Mouse (Mus musculus) erythroblast, embryonic 14.5 days (primary cell): Measurements from ENCODE around the gene Dph1.

Experiments used
- GATA1 ChIP-seq: IDR thresholded peaks from 2 replicates; pipeline ENCODE4 v1.6.1; 2012; ENCODE audit warnings: low read length, inconsistent platforms, mixed read lengths
- TAL1 ChIP-seq: IDR thresholded peaks from 3 replicates; pipeline ENCODE4 v1.6.1; 2012; ENCODE audit warnings: low read length, inconsistent platforms, mixed read lengths

DNA sequence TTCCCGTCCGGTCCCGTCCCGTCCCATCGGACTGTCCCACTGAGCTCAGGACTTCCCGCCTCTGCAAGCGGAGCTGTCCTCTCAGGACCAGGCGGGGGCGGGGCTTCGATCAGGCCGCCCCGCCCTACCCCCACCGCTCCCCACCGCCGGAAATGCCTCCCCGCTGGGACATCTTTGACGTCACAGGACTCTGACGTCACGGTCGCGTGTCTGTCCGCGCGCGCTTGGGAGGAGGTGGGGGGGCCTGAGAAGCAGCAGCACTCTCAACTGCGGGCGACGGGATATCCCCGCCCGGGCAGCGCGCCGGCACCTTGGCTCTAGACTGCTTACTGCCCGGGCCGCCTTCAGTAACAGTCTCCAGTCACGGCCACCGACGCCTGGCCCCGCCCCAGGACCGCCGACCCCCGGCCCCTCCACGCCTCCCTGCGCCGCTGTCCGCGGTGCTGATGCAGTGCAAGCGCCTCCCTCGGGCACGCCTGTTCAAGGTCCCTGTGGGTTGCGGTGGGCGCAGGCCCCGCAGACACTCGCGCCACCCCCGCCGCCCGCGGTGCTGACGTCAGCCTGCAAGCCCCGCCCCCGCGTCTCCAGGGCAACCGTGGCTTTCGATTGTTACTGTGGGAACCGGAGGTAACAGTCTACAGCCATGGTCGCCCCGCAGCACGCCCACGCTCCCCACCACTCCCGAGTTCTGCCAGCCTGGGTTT, 17.8 kb downstream of the Dph1 start:
- TF ChIP-seq GATA1: no peak
- no peak for TF ChIP-seq TAL1
